Mouse (Mus musculus): ENCODE measurements around the gene Pfkfb3. TPM values are rescaled to one million over a fixed set of nuclear protein-coding genes. Genes with fewer than 3 reads are reported as not detected.
A peak's percentile ranks its signal among the peaks of the same experiment; 100 is the strongest.

Pfkfb3 gene
- polyA plus RNA-seq, 1 experiment from 2014 or later = 18.6 TPM

DNA sequence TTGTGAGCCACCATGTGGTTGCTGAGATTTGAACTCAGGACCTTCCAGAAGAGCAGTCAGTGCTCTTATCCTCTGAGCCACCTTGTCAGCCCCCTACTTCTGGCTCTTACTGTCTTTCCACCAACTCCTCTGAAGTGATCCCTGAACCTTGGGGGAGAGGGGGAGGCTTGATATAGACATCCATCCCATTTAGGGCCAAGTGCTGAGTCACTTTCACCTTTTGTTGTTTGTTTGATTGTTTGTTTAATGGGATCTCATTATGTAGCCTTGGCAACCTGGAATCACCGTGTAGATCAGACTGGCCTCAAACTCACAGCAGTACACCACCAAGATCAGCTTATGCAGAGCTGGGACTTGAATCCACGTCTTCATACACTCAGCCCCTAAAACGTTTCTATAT, 3.4 kb upstream of the Pfkfb3 start:
- Histone ChIP-seq H3K27ac (ENCODE audit: low read depth, low read length) (no peak overlapping the region), H3K36me3 (ENCODE audit: control insufficient read depth, insufficient read depth, low read length) (no peaks in the 10 kb centered on the region), H3K9ac (ENCODE audit: low read length) (no peak overlapping the region), H3K9me3 (ENCODE audit: control insufficient read depth, low read length) (no peaks in the 10 kb centered on the region), H3K27me3 (ENCODE audit: control insufficient read depth, insufficient read depth, low read length) (peaks cover 24% of the 10 kb centered on the region), H3K4me2 (ENCODE audit: low read depth) (no peak overlapping the region), H3K4me1 (ENCODE audit: control insufficient read depth, insufficient read depth, low read length) (0 out of 2 replicates have a peak, but pooled peaks cover 3% of the 10 kb centered on the region), H3K4me3 (ENCODE audit: low read depth, low read length) (no peak overlapping the region)
- 78% methylated on average over 3 of the region's 3 CpGs for WGBS
- DNase-seq (ENCODE audit: low spot score) (no peak), ATAC-seq (ENCODE audit: insufficient read depth, low FRiP score, low TSS enrichment) (no peak)

- peaks cover 26% of the 10 kb centered on the region for H3K27me3 ChIP-seq (ENCODE audit: control insufficient read depth, insufficient read depth, low read length)
- no peak overlapping the region for H3K4me2 ChIP-seq (ENCODE audit: low read depth)
- no peak overlapping the region for H3K27ac ChIP-seq (ENCODE audit: low read depth, low read length)
- no peaks in the 10 kb centered on the region for H3K36me3 ChIP-seq (ENCODE audit: control insufficient read depth, insufficient read depth, low read length)
- WGBS = 55% methylated on average over 6 of the region's 6 CpGs
- no peak overlapping the region for H3K4me3 ChIP-seq (ENCODE audit: low read depth, low read length)
- H3K4me1 ChIP-seq (ENCODE audit: control insufficient read depth, insufficient read depth, low read length) = 0 out of 2 replicates have a peak, but pooled peaks cover 3% of the 10 kb centered on the region
- no peak for ATAC-seq (ENCODE audit: insufficient read depth, low FRiP score, low TSS enrichment)
- H3K9me3 ChIP-seq (ENCODE audit: control insufficient read depth, low read length) = no peaks in the 10 kb centered on the region
- DNase-seq (ENCODE audit: low spot score) = no peak
- H3K9ac ChIP-seq (ENCODE audit: low read length) = no peak overlapping the region
These were observed 1.4 kb upstream of the Pfkfb3 start for GRCm38 (mm10) chr2:11555316-11555715.

GRCm38 (mm10) chr2:11552966-11553451, 868 bp downstream of the Pfkfb3 start:
- ATAC-seq (ENCODE audit: insufficient read depth, low FRiP score, low TSS enrichment) (peak; percentile 45), DNase-seq (ENCODE audit: low spot score) (no peak)
- Histone ChIP-seq H3K9me3 (ENCODE audit: control insufficient read depth, low read length) (no peaks in the 10 kb centered on the region), H3K9ac (ENCODE audit: low read length) (no peak overlapping the region; the same call in 1 of the 2 replicates), H3K4me3 (ENCODE audit: low read depth, low read length) (peak overlapping the region; percentile 50), H3K4me1 (ENCODE audit: control insufficient read depth, insufficient read depth, low read length) (0 out of 2 replicates have a peak, but pooled peaks cover 3% of the 10 kb centered on the region), H3K27ac (ENCODE audit: low read depth, low read length) (no peak overlapping the region), H3K36me3 (ENCODE audit: control insufficient read depth, insufficient read depth, low read length) (no peaks in the 10 kb centered on the region), H3K4me2 (ENCODE audit: low read depth) (peak overlapping the region; percentile 98), H3K27me3 (ENCODE audit: control insufficient read depth, insufficient read depth, low read length) (peaks cover 26% of the 10 kb centered on the region)
- WGBS = 3% methylated on average over 15 of the region's 15 CpGs

- H3K4me2 ChIP-seq (ENCODE audit: low read depth) = peak overlapping the region; percentile 98; the same call in 1 of the 2 replicates
- H3K9ac ChIP-seq (ENCODE audit: low read length) = no peak overlapping the region
- H3K9me3 ChIP-seq (ENCODE audit: control insufficient read depth, low read length) = no peaks in the 10 kb centered on the region
- DNase-seq (ENCODE audit: low spot score) (no peak), ATAC-seq (ENCODE audit: insufficient read depth, low FRiP score, low TSS enrichment) (no peak)
- no peak overlapping the region for H3K27ac ChIP-seq (ENCODE audit: low read depth, low read length)
- H3K4me1 ChIP-seq (ENCODE audit: control insufficient read depth, insufficient read depth, low read length) = 0 out of 2 replicates have a peak, but pooled peaks cover 3% of the 10 kb centered on the region
- WGBS = 7% methylated on average over 9 of the region's 9 CpGs
- no peak overlapping the region for H3K4me3 ChIP-seq (ENCODE audit: low read depth, low read length)
- peaks cover 26% of the 10 kb centered on the region for H3K27me3 ChIP-seq (ENCODE audit: control insufficient read depth, insufficient read depth, low read length)
- H3K36me3 ChIP-seq (ENCODE audit: control insufficient read depth, insufficient read depth, low read length) = no peaks in the 10 kb centered on the region
These were observed 1.5 kb downstream of the Pfkfb3 start for GRCm38 (mm10) chr2:11552297-11552821.

GRCm38 (mm10) chr2:11551726-11552125, 2.2 kb downstream of the Pfkfb3 start:
- Histone ChIP-seq H3K9ac (ENCODE audit: low read length) (no peak overlapping the region), H3K27me3 (ENCODE audit: control insufficient read depth, insufficient read depth, low read length) (peaks cover 26% of the 10 kb centered on the region), H3K9me3 (ENCODE audit: control insufficient read depth, low read length) (no peaks in the 10 kb centered on the region), H3K36me3 (ENCODE audit: control insufficient read depth, insufficient read depth, low read length) (no peaks in the 10 kb centered on the region), H3K4me2 (ENCODE audit: low read depth) (no peak overlapping the region), H3K4me1 (ENCODE audit: control insufficient read depth, insufficient read depth, low read length) (0 out of 2 replicates have a peak, but pooled peaks cover 3% of the 10 kb centered on the region), H3K4me3 (ENCODE audit: low read depth, low read length) (no peak overlapping the region), H3K27ac (ENCODE audit: low read depth, low read length) (no peak overlapping the region)
- DNase-seq (ENCODE audit: low spot score) (no peak), ATAC-seq (ENCODE audit: insufficient read depth, low FRiP score, low TSS enrichment) (no peak)
- 9% methylated on average over 1 of the region's 1 CpGs for WGBS

GRCm38 (mm10) chr2:11548508-11548907, 5.4 kb downstream of the Pfkfb3 start:
- 92% methylated on average over 10 of the region's 10 CpGs for WGBS
- Histone ChIP-seq H3K9me3 (ENCODE audit: control insufficient read depth, low read length) (no peaks in the 10 kb centered on the region), H3K36me3 (ENCODE audit: control insufficient read depth, insufficient read depth, low read length) (no peaks in the 10 kb centered on the region), H3K4me3 (ENCODE audit: low read depth, low read length) (no peak overlapping the region), H3K27ac (ENCODE audit: low read depth, low read length) (no peak overlapping the region), H3K27me3 (ENCODE audit: control insufficient read depth, insufficient read depth, low read length) (peaks cover 15% of the 10 kb centered on the region), H3K4me2 (ENCODE audit: low read depth) (no peak overlapping the region), H3K9ac (ENCODE audit: low read length) (no peak overlapping the region), H3K4me1 (ENCODE audit: control insufficient read depth, insufficient read depth, low read length) (0 out of 2 replicates have a peak, but pooled peaks cover 3% of the 10 kb centered on the region)
- no peak for DNase-seq (ENCODE audit: low spot score)
- no peak for ATAC-seq (ENCODE audit: insufficient read depth, low FRiP score, low TSS enrichment)

GRCm38 (mm10) chr2:11547609-11548008, 6.3 kb downstream of the Pfkfb3 start:
- Histone ChIP-seq H3K4me2 (ENCODE audit: low read depth) (no peak overlapping the region), H3K36me3 (ENCODE audit: control insufficient read depth, insufficient read depth, low read length) (no peaks in the 10 kb centered on the region), H3K4me3 (ENCODE audit: low read depth, low read length) (no peak overlapping the region), H3K9ac (ENCODE audit: low read length) (no peak overlapping the region), H3K9me3 (ENCODE audit: control insufficient read depth, low read length) (no peaks in the 10 kb centered on the region), H3K27me3 (ENCODE audit: control insufficient read depth, insufficient read depth, low read length) (peaks cover 6% of the 10 kb centered on the region), H3K4me1 (ENCODE audit: control insufficient read depth, insufficient read depth, low read length) (0 out of 2 replicates have a peak, but pooled peaks cover 3% of the 10 kb centered on the region), H3K27ac (ENCODE audit: low read depth, low read length) (no peak overlapping the region)
- DNase-seq (ENCODE audit: low spot score) = no peak
- ATAC-seq (ENCODE audit: insufficient read depth, low FRiP score, low TSS enrichment) = no peak
- WGBS = 75% methylated on average over 2 of the region's 2 CpGs

- WGBS = 88% methylated on average over 8 of the region's 8 CpGs
- Histone ChIP-seq H3K9me3 (ENCODE audit: control insufficient read depth, low read length) (no peaks in the 10 kb centered on the region), H3K27ac (ENCODE audit: low read depth, low read length) (no peak overlapping the region), H3K27me3 (ENCODE audit: control insufficient read depth, insufficient read depth, low read length) (no peaks in the 10 kb centered on the region), H3K36me3 (ENCODE audit: control insufficient read depth, insufficient read depth, low read length) (no peaks in the 10 kb centered on the region), H3K9ac (ENCODE audit: low read length) (no peak overlapping the region), H3K4me2 (ENCODE audit: low read depth) (no peak overlapping the region), H3K4me3 (ENCODE audit: low read depth, low read length) (no peak overlapping the region), H3K4me1 (ENCODE audit: control insufficient read depth, insufficient read depth, low read length) (no peaks in the 10 kb centered on the region)
- no peak for ATAC-seq (ENCODE audit: insufficient read depth, low FRiP score, low TSS enrichment)
- DNase-seq (ENCODE audit: low spot score) = no peak
These were observed 7.8 kb downstream of the Pfkfb3 start for GRCm38 (mm10) chr2:11546091-11546490.

DNA sequence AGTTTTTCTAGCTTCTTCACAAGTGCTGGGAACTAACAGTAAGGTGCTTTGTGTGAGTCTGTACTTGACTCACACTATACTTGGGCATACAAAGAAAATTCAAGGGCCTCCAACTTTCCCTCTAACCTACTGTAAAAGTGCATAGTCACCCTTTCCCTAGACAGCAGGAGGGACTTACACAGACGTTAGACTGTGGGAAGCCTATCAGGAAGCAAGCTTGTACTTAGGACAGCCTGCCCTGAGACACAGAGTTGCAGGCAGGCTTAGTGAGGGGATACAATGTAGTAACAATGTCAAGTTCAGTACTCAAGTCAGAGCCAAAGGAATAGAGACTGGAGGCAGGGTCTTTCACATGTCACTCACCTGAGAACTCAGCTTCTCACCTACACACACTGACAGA, 8.5 kb downstream of the Pfkfb3 start:
- no peak overlapping the region for H3K4me3 ChIP-seq (ENCODE audit: low read depth, low read length)
- no peak overlapping the region for H3K4me2 ChIP-seq (ENCODE audit: low read depth)
- no peak overlapping the region for H3K9ac ChIP-seq (ENCODE audit: low read length)
- no peaks in the 10 kb centered on the region for H3K9me3 ChIP-seq (ENCODE audit: control insufficient read depth, low read length)
- DNase-seq (ENCODE audit: low spot score) (no peak), ATAC-seq (ENCODE audit: insufficient read depth, low FRiP score, low TSS enrichment) (no peak)
- H3K36me3 ChIP-seq (ENCODE audit: control insufficient read depth, insufficient read depth, low read length) = no peaks in the 10 kb centered on the region
- no peaks in the 10 kb centered on the region for H3K27me3 ChIP-seq (ENCODE audit: control insufficient read depth, insufficient read depth, low read length)
- no peak overlapping the region for H3K27ac ChIP-seq (ENCODE audit: low read depth, low read length)
- WGBS = 45% methylated on average over 1 of the region's 1 CpGs
- no peaks in the 10 kb centered on the region for H3K4me1 ChIP-seq (ENCODE audit: control insufficient read depth, insufficient read depth, low read length)
